Mouse (Mus musculus): ENCODE results near the gene Disp1.

DNA sequence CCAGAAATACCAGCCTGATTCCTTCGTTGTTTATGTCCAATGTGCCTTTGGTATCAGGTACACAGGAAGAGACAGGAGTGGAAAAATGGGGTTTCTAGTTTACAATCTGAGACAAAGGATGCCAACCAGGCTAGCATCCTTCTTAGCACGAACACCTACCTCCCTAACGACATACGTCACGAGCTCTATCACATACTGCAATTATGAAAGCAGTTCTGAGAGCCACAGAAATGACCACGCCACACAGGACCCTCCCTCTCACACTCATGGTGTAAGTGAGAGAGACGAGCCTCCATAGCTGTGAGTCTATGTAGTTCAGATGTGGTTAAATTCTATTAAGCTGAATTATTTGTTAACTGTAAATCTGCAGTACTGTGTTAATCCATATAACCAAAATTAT lies 78.1 kb downstream of the Disp1 start:
- no peak for TF ChIP-seq EP300 (IDR thresholded peaks at IDR 0.05; ENCODE audit: insufficient read depth, low read depth, low read length)
- TF ChIP-seq CTCF (IDR thresholded peaks at IDR 0.05) = no peak

Data from heart, adult 2 months (tissue).